Mouse (Mus musculus) B cell, adult 62 days (primary cell): ENCODE data around the gene Ect2l. TPM values are rescaled to one million over a fixed set of nuclear protein-coding genes. Genes with fewer than 3 reads are reported as not detected.

Source experiments
- total RNA-seq: library from RNA; stranded (reverse); gene quantifications from 4 replicates; pipeline ENCODE4 v1.2.4, GENCODE M21; 2023

The Ect2l gene
- not detected in 4 replicates for total RNA-seq

GRCm38 (mm10) chr10:18210726-18211125 is at the start of gene Ect2l:
Ect2l (minus strand) TSS chr10:18210890.

GRCm38 (mm10) chr10:18234560-18235401 is 24.1 kb upstream of the Ect2l start, which contains the start of gene Ccdc28a:
Ccdc28a (minus strand) TSS chr10:18234998.

Other genes with a start within 250 kb of the Ect2l start
- gene Abracl, start 187.6 kb downstream of the Ect2l start, total RNA-seq: 56.6 to 69.1 TPM (median 65.2 TPM) in 4 replicates
- 52.1 to 63.7 TPM (median 58.9 TPM) in 4 replicates for gene Reps1, start 155.0 kb downstream of the Ect2l start, total RNA-seq
- gene Ccdc28a, start 24.1 kb upstream of the Ect2l start, total RNA-seq: 16.1 to 21.7 TPM (median 18.4 TPM) in 4 replicates
- 0.72 to 1.3 TPM (median 0.87 TPM) in 4 replicates for gene Nhsl1, start 108.1 kb upstream of the Ect2l start, total RNA-seq